Mouse (Mus musculus) adrenal gland, postnatal 36 days (tissue): ENCODE measurements around the gene Ankrd33. TPM values are rescaled to one million over a fixed set of nuclear protein-coding genes. Genes with fewer than 3 reads are reported as not detected.

Experiments used
- DNase-seq, 2 experiments: peaks; one replicate each; pipeline ENCODE4 v3.0.0; 2021; ENCODE audit warnings: mixed read lengths in 1 of 2
- long read RNA-seq, 2 experiments: library from polyadenylated mRNA; stranded (forward); transcript quantifications; one replicate each; pipeline ENCODE4 v2.0.0; 2021; ENCODE audit warnings: borderline sequencing depth in 2 of 2
- total RNA-seq, 2 experiments: library from RNA; stranded (reverse); gene quantifications; 2 replicates each; pipeline ENCODE4 v1.2.3; 2021

Gene Ankrd33
- total RNA-seq, result under 1 TPM; 0.56 to 0.99 TPM
- long read RNA-seq, experiment 1, result 0 reads
- long read RNA-seq, experiment 2, result 0 reads

GRCm38 (mm10) chr15:101115511-101116110, at the start of gene Ankrd33:
Gene Ankrd33, plus strand, starts transcription at chr15:101115755.
- no peak for DNase-seq

GRCm38 (mm10) chr15:101066364-101066847, 49.1 kb upstream of the Ankrd33 start:
- DNase-seq, result no peak

- no peak for DNase-seq
Measured at GRCm38 (mm10) chr15:101066920-101067696, 48.4 kb upstream of the Ankrd33 start.

- DNase-seq, result peak; percentile 40 to 52
Measured at GRCm38 (mm10) chr15:101068029-101068428, 47.5 kb upstream of the Ankrd33 start.

GRCm38 (mm10) chr15:101068671-101069070, 46.9 kb upstream of the Ankrd33 start:
- no peak for DNase-seq

GRCm38 (mm10) chr15:101069641-101070190, 45.8 kb upstream of the Ankrd33 start:
- DNase-seq, result no peak

GRCm38 (mm10) chr15:101070762-101071161, 44.8 kb upstream of the Ankrd33 start:
- no peak for DNase-seq

GRCm38 (mm10) chr15:101072736-101073135, 42.8 kb upstream of the Ankrd33 start:
- DNase-seq, result no peak

GRCm38 (mm10) chr15:101074067-101074466, 41.5 kb upstream of the Ankrd33 start:
- DNase-seq, result peak; percentile 40 to 52

GRCm38 (mm10) chr15:101075150-101075549, 40.4 kb upstream of the Ankrd33 start:
- DNase-seq, result no peak

GRCm38 (mm10) chr15:101075656-101076055, 39.9 kb upstream of the Ankrd33 start:
- no peak for DNase-seq

- no peak for DNase-seq
Measured at GRCm38 (mm10) chr15:101076071-101077000, 39.2 kb upstream of the Ankrd33 start.

- peak; percentile 36 to 41 for DNase-seq
Measured at GRCm38 (mm10) chr15:101077001-101077812, 38.3 kb upstream of the Ankrd33 start.

GRCm38 (mm10) chr15:101077813-101078730, 37.5 kb upstream of the Ankrd33 start, which contains the start of gene Fignl2:
Gene Fignl2, minus strand, starts transcription at chr15:101078567.
- DNase-seq, result peak; percentile 68 to 77

- DNase-seq, result peak; percentile 95 to 96
Measured at GRCm38 (mm10) chr15:101078731-101079156, 36.8 kb upstream of the Ankrd33 start.

GRCm38 (mm10) chr15:101080031-101080520, 35.5 kb upstream of the Ankrd33 start:
- DNase-seq, result peak; percentile 44 to 65

GRCm38 (mm10) chr15:101081035-101081548, 34.5 kb upstream of the Ankrd33 start:
- DNase-seq, result no peak

- DNase-seq, result no peak
Measured at GRCm38 (mm10) chr15:101082236-101082635, 33.3 kb upstream of the Ankrd33 start.

- DNase-seq, result no peak
Measured at GRCm38 (mm10) chr15:101084499-101084898, 31.1 kb upstream of the Ankrd33 start.
